Comparison of ENCODE assay signal across 16 mouse cellular contexts in genomic region chr8:126851780-126852179, GRCm38 (mm10).
DNase-seq lines count a peak whose midpoint lies in the region; ATAC-seq and TF ChIP-seq lines count a peak whose summit lies in the region.
"Had no signal": no experiment of that assay in that cellular context is flagged by ENCODE, and none has a peak within 500 bp of the region (broad histone marks: within the 10 kb centered on the region; RNA-seq: fewer than 3 reads in every experiment).

No protein-coding gene starts in this region.

- ATAC-seq in kidney, embryonic 16.5 days (ENCODE audit: low FRiP score, low TSS enrichment): no peak
- ATAC-seq in liver, postnatal 0 days: no peak
- no peak for ATAC-seq in monocyte, adult 5-6 weeks (replicated peaks; ENCODE audit: insufficient number of reproducible peaks, low FRiP score, low TSS enrichment, poor library complexity, severe bottlenecking)
- ATAC-seq: activated CD4-positive, CD25-positive, alpha-beta regulatory T cell, adult 4 months; forebrain, postnatal 0 days had no signal

- 86% methylated on average over 3 of the region's 3 CpGs for WGBS in kidney, embryonic 16.5 days
- 46% methylated on average over 3 of the region's 3 CpGs for WGBS in bone marrow, adult 2 months
- 67% methylated on average over 3 of the region's 3 CpGs for WGBS in liver, postnatal 0 days (ENCODE audit: insufficient replicate concordance)

- H3K4me2 ChIP-seq in kidney, embryonic 16.5 days (replicated peaks; ENCODE audit: low read depth, low read length): no peak overlapping the region
- no peak overlapping the region for H3K4me2 ChIP-seq in liver, postnatal 0 days (ENCODE audit: low read depth, low read length)
- H3K4me2 ChIP-seq: neural tube, embryonic 12.5 days had no signal

- TF ChIP-seq EP300 in liver, postnatal 0 days (IDR thresholded peaks at IDR 0.05; ENCODE audit: low read depth): no peak

- no peaks in the 10 kb centered on the region for H3K36me3 ChIP-seq in kidney, embryonic 16.5 days (ENCODE audit: insufficient read depth, low read length)
- H3K36me3 ChIP-seq in liver, postnatal 0 days (replicated peaks; ENCODE audit: insufficient read depth, low read length): no peaks in the 10 kb centered on the region
- H3K36me3 ChIP-seq: neural tube, embryonic 12.5 days had no signal

- H3K4me1 ChIP-seq in kidney, embryonic 16.5 days (ENCODE audit: insufficient read depth, low read length): peaks cover 35% of the 10 kb centered on the region
- H3K4me1 ChIP-seq in bone marrow, adult 2 months (ENCODE audit: control insufficient read depth, insufficient read depth, low read length): peaks cover 32% of the 10 kb centered on the region
- peaks cover 47% of the 10 kb centered on the region for H3K4me1 ChIP-seq in brown adipose tissue, adult 24 weeks (ENCODE audit: control insufficient read depth, insufficient read depth, insufficient read length, low read length)
- H3K4me1 ChIP-seq in liver, postnatal 0 days (ENCODE audit: insufficient read depth): peaks cover 52% of the 10 kb centered on the region

- TF ChIP-seq POLR2A in bone marrow, adult 2 months (IDR thresholded peaks at IDR 0.05; ENCODE audit: borderline replicate concordance, control insufficient read depth, low read depth, low read length): no peak

- DNase-seq in kidney, adult 9 months: no peak
- no peak for DNase-seq in liver, postnatal 0 days
- no peak for DNase-seq in embryo, embryonic 11 days
- DNase-seq: cerebellum, adult 2 months; forebrain, postnatal 0 days; gastrocnemius, postnatal 25 days; heart, postnatal 36 days; midbrain, embryonic 14.5 days; thymus, adult 18-20 months had no signal

- H3K27me3 ChIP-seq in kidney, embryonic 16.5 days (ENCODE audit: insufficient read depth, low read length): no peaks in the 10 kb centered on the region
- H3K27me3 ChIP-seq in liver, postnatal 0 days (ENCODE audit: insufficient read depth, low read length): no peaks in the 10 kb centered on the region
- H3K27me3 ChIP-seq: neural tube, embryonic 12.5 days had no signal

- no peak overlapping the region for H3K4me3 ChIP-seq in kidney, embryonic 16.5 days (ENCODE audit: low read length)
- H3K4me3 ChIP-seq in bone marrow, adult 2 months (replicated peaks; ENCODE audit: control insufficient read depth, low read depth, low read length): no peak overlapping the region
- H3K4me3 ChIP-seq in brown adipose tissue, adult 24 weeks (ENCODE audit: insufficient read depth, low read depth, low read length): no peak overlapping the region
- no peak overlapping the region for H3K4me3 ChIP-seq in liver, postnatal 0 days (ENCODE audit: low read depth, low read length)
- H3K4me3 ChIP-seq: neural tube, embryonic 12.5 days had no signal

- peak overlapping the region; percentile 83; the same call in 1 of the 2 replicates for H3K27ac ChIP-seq in kidney, embryonic 16.5 days (ENCODE audit: low read length)
- H3K27ac ChIP-seq in bone marrow, adult 2 months (ENCODE audit: control insufficient read depth, insufficient read depth, low read depth, low read length, poor library complexity): peak overlapping the region; percentile 80; the same call in 1 of the 2 replicates
- H3K27ac ChIP-seq in brown adipose tissue, adult 24 weeks (replicated peaks; ENCODE audit: low read depth, low read length): peak overlapping the region; percentile 98
- H3K27ac ChIP-seq in liver, postnatal 0 days (ENCODE audit: low read depth): peak overlapping the region; percentile 90
- H3K27ac ChIP-seq: neural tube, embryonic 12.5 days had no signal

- no peak overlapping the region for H3K9ac ChIP-seq in kidney, embryonic 16.5 days (replicated peaks; ENCODE audit: low read length)
- H3K9ac ChIP-seq in liver, postnatal 0 days (replicated peaks): no peak overlapping the region
- H3K9ac ChIP-seq: forebrain, postnatal 0 days; liver, embryonic 14.5 days; neural tube, embryonic 12.5 days had no signal

- no peaks in the 10 kb centered on the region for H3K9me3 ChIP-seq in kidney, embryonic 16.5 days (ENCODE audit: low read length)
- H3K9me3 ChIP-seq in liver, postnatal 0 days (ENCODE audit: low read length): no peaks in the 10 kb centered on the region
- H3K9me3 ChIP-seq: neural tube, embryonic 12.5 days had no signal

- no peak for TF ChIP-seq CTCF in bone marrow, adult 2 months (IDR thresholded peaks at IDR 0.05; ENCODE audit: control insufficient read depth, insufficient read depth, low read length)
- TF ChIP-seq CTCF in liver, postnatal 0 days (IDR thresholded peaks at IDR 0.05; ENCODE audit: low read depth): no peak
